Mouse (Mus musculus) lung, embryonic 14.5 days (tissue): ENCODE measurements at regions not wholly inside any gene's neighbourhood (a gene's known extent, or its start where the extent isn't known, plus 50 kb on each side); places are given as distances from the start of the nearest gene placed in this dataset.

ENCODE experiments used
- ATAC-seq: fragments of 200-750 bp; cut with Nextera tagmentation; 2 replicates; pipeline ENCODE4 v1.8.0; 2017; ENCODE audit warnings: mild to moderate bottlenecking, moderate TSS enrichment, moderate library complexity; ENCODE audit not compliant: insufficient read depth
- DNase-seq: peaks from one replicate; pipeline ENCODE4 v3.0.0-alpha.2; 2015
- H3K27ac ChIP-seq: fragments of 300-500 bp; sonication (generic); 2 replicates; pipeline ENCODE4 v1.5.1; 2014; ENCODE audit warnings: low read depth, mild to moderate bottlenecking, moderate library complexity
- H3K27me3 ChIP-seq: fragments of 300-500 bp; sonication (generic); 2 replicates; pipeline ENCODE4 v1.6.1; 2014; ENCODE audit warnings: low read length, control low read depth; ENCODE audit not compliant: insufficient read depth
- H3K36me3 ChIP-seq: fragments of 300-500 bp; sonication (generic); 2 replicates; pipeline ENCODE4 v1.6.1; 2014; ENCODE audit warnings: control low read depth; ENCODE audit not compliant: insufficient read depth
- H3K4me1 ChIP-seq: fragments of 300-500 bp; sonication (generic); 2 replicates; pipeline ENCODE4 v1.6.1; 2014; ENCODE audit warnings: antibody characterized with exemption, control low read depth; ENCODE audit not compliant: insufficient read depth
- H3K4me2 ChIP-seq: fragments of 300-500 bp; sonication (generic); 2 replicates; pipeline ENCODE4 v1.6.1; 2014; ENCODE audit warnings: mild to moderate bottlenecking
- H3K4me3 ChIP-seq: fragments of 300-500 bp; sonication (generic); 2 replicates; pipeline ENCODE4 v1.5.1; 2014; ENCODE audit warnings: low read depth, low read length
- H3K9ac ChIP-seq: fragments of 300-500 bp; sonication (generic); 2 replicates; pipeline ENCODE4 v1.6.1; 2014
- H3K9me3 ChIP-seq: fragments of 300-500 bp; sonication (generic); 2 replicates; pipeline ENCODE4 v1.6.1; 2016; ENCODE audit warnings: low read depth, low read length, control low read depth
- CTCF ChIP-seq: IDR thresholded peaks from 2 replicates; pipeline ENCODE4 v1.5.1; 2016; ENCODE audit warnings: antibody characterized with exemption, low read depth
- WGBS: fragments of 180-500 bp; shearing (Covaris S2); extraction: QIAGEN DNeasy Blood & Tissue Kit; methylation state at CpG from one replicate; pipeline ENCODE4 v1.1.7; 2014; 5-methylcytosine and 5-hydroxymethylcytosine counted together

- no peak overlapping the region for H3K27ac ChIP-seq
- H3K27me3 ChIP-seq: no peaks in the 10 kb centered on the region
- no peak for ATAC-seq
- peak; percentile 14 for DNase-seq
- no peak overlapping the region for H3K4me3 ChIP-seq
- no peaks in the 10 kb centered on the region for H3K4me1 ChIP-seq
- peak; percentile 27; the same call in 1 of the 2 replicates for TF ChIP-seq CTCF
- WGBS: 66% methylated on average over 1 of the region's 1 CpGs
- no peaks in the 10 kb centered on the region for H3K36me3 ChIP-seq
- H3K4me2 ChIP-seq: no peak overlapping the region
- no peaks in the 10 kb centered on the region for H3K9me3 ChIP-seq
- no peak overlapping the region for H3K9ac ChIP-seq
Measured at GRCm38 (mm10) chr19:54783729-54784128, 343.3 kb downstream of the Gpam start.

- DNase-seq (no peak), ATAC-seq (no peak)
- no peak overlapping the region for H3K4me2 ChIP-seq
- 78% methylated on average over 5 of the region's 5 CpGs for WGBS
- no peaks in the 10 kb centered on the region for H3K27me3 ChIP-seq
- H3K36me3 ChIP-seq: no peaks in the 10 kb centered on the region
- H3K9me3 ChIP-seq: no peaks in the 10 kb centered on the region
- H3K4me3 ChIP-seq: no peak overlapping the region
- H3K27ac ChIP-seq: no peak overlapping the region
- H3K9ac ChIP-seq: no peak overlapping the region
- no peak for TF ChIP-seq CTCF
- H3K4me1 ChIP-seq: no peaks in the 10 kb centered on the region
Measured at GRCm38 (mm10) chr19:54757761-54758160, 369.3 kb downstream of the Gpam start.

DNA sequence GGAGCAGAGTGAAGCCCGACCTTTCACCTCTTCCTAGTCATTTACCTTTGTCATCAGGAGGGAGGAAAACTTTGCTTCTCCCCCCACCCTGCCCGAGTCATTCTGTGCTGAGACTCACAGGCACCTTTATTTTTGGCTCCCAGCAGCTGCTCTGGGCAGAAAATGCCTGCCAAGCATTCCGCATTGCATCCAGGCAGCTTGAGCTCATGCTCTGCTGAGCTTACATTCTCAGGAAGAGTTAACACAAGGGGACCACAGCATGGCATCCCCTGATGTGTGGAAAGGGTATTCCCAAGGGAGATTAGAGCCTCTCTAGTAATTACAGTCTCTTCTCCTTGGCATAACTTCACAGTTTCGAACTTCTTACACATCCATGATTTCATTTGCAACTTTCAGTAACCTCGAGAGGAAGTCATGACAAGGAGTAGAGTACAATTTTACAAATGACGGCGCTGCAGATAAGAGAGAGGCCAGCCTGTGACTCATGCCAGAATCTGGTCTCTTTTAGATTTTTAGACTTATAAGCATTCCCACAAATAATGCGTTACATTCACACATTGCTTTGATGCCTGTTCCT, 370.3 kb downstream of the Gpam start:
- 46% methylated on average over 8 of the region's 8 CpGs for WGBS
- DNase-seq (peak; percentile 33), ATAC-seq (peak; percentile 41; the same call in 1 of the 2 replicates)
- Histone ChIP-seq H3K27me3 (no peaks in the 10 kb centered on the region), H3K4me3 (no peak overlapping the region), H3K4me1 (no peaks in the 10 kb centered on the region), H3K9me3 (no peaks in the 10 kb centered on the region), H3K4me2 (no peak overlapping the region), H3K27ac (0 out of 2 replicates have a peak overlapping the region, but pooled peaks have one; percentile 0), H3K36me3 (no peaks in the 10 kb centered on the region), H3K9ac (no peak overlapping the region)
- no peak for TF ChIP-seq CTCF

DNA sequence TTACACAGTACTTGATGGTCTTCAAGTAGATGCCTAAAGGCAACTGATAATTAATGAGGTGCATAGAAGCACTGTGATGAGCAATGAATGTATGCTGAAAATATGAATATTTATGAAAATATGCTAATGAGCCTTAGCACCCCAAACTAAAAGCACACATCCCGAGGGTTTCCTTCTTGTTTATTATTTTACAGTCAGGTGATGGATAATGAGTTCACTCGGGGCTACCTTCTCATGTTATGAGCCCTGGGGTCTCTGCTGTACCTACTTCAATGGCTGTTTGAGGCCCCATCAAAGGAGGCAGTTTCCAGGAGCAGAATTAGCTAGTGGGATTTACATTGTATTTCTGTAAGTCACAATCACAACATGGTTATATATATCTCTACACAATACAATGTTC, 371.6 kb downstream of the Gpam start:
- Histone ChIP-seq H3K9ac (no peak overlapping the region), H3K9me3 (no peaks in the 10 kb centered on the region), H3K36me3 (no peaks in the 10 kb centered on the region)

DNA sequence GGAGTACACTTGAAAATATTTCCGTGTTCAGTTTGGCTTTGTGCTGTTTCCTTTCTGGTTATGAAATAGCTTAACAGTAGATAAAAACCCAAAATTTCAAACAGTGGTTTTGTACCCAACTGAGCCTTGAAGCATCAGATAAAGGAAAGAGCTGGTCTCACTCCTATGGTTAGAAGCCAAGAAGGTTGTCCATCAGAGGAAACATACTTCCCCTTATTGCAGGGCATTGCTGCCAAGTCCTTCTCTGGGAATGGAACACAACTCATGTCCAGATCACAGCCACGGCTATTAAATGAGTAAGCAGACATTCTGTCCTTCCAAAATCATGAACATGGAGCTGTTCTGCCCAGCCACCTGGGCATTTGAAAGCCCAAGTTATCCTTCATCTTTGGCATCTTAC, 393.1 kb downstream of the Gpam start:
- H3K4me1 ChIP-seq: no peaks in the 10 kb centered on the region
- H3K9me3 ChIP-seq: no peaks in the 10 kb centered on the region
- no peak for ATAC-seq
- TF ChIP-seq CTCF: no peak
- no peak overlapping the region for H3K9ac ChIP-seq
- DNase-seq: no peak
- no peaks in the 10 kb centered on the region for H3K27me3 ChIP-seq
- no peak overlapping the region for H3K27ac ChIP-seq
- 59% methylated on average over 2 of the region's 2 CpGs for WGBS
- H3K36me3 ChIP-seq: no peaks in the 10 kb centered on the region
- no peak overlapping the region for H3K4me2 ChIP-seq
- H3K4me3 ChIP-seq: no peak overlapping the region

More for the DNA sequence above, 371.6 kb downstream of the Gpam start:
- DNase-seq (no peak), ATAC-seq (no peak)
- no peak overlapping the region for H3K27ac ChIP-seq
- H3K27me3 ChIP-seq: no peaks in the 10 kb centered on the region
- no peaks in the 10 kb centered on the region for H3K4me1 ChIP-seq
- no peak overlapping the region for H3K4me3 ChIP-seq
- no peak overlapping the region for H3K4me2 ChIP-seq
- WGBS: 50% methylated on average over 2 of the region's 2 CpGs
- TF ChIP-seq CTCF: no peak

DNA sequence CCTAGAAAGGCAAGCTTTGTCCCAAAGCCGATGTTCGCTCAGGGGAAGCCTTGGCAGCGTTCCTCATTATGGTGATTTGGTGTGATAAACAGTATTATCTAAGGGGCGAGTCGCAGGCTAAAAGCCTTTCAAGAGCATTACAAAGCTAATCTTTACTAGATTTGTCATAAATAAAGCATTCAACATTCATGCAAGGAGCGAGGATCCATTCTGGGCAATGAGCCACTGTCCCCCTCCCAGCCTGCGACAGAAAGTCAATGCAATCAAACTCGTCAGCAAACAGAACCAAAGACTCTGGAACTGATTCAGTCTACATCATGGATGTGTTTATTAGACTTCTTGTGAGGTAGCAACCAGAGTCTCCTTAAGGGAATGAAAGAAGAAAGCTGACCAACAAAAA, 395.3 kb downstream of the Gpam start:
- H3K9ac ChIP-seq: no peak overlapping the region
- H3K36me3 ChIP-seq: no peaks in the 10 kb centered on the region
- TF ChIP-seq CTCF: no peak
- no peak overlapping the region for H3K4me2 ChIP-seq
- WGBS: 40% methylated on average over 8 of the region's 8 CpGs
- H3K27me3 ChIP-seq: no peaks in the 10 kb centered on the region
- H3K4me3 ChIP-seq: no peak overlapping the region
- no peaks in the 10 kb centered on the region for H3K4me1 ChIP-seq
- no peaks in the 10 kb centered on the region for H3K9me3 ChIP-seq
- H3K27ac ChIP-seq: 0 out of 2 replicates have a peak overlapping the region, but pooled peaks have one; percentile 30
- ATAC-seq: peak; percentile 94
- peak; percentile 91 for DNase-seq

DNA sequence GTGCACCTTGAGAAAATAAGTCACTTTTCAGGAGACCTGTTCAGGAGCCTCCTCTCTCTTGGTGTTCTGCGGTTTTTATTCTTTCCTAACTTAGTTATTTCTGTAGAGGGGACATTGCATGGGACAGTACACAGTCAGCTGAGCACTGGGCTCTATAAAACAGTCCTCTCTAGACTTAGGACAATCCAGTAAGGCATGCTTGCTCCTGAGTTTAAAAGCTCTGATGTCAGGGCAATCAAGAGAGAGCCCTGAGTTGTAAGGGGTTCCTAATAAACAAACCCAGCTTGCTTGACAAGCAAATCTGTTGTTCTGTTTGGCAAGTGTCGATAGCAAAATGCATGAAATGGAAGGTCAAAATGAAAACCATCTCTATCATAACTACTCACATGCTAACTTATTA, 395.7 kb downstream of the Gpam start:
- H3K4me2 ChIP-seq: no peak overlapping the region
- H3K4me1 ChIP-seq: no peaks in the 10 kb centered on the region
- no peak overlapping the region for H3K27ac ChIP-seq
- 55% methylated on average over 2 of the region's 2 CpGs for WGBS
- DNase-seq (no peak), ATAC-seq (peak; percentile 74)
- no peak overlapping the region for H3K4me3 ChIP-seq
- no peaks in the 10 kb centered on the region for H3K36me3 ChIP-seq
- H3K9me3 ChIP-seq: no peaks in the 10 kb centered on the region
- H3K9ac ChIP-seq: no peak overlapping the region
- H3K27me3 ChIP-seq: no peaks in the 10 kb centered on the region
- no peak for TF ChIP-seq CTCF
